ENCODE assay signal across 9 mouse cellular contexts in genomic region chr12:102261933-102262396, GRCm38 (mm10). TPM values are rescaled to one million over a fixed set of nuclear protein-coding genes. Genes with fewer than 3 reads are reported as not detected.
DNase-seq lines count a peak whose midpoint lies in the region; ATAC-seq and TF ChIP-seq lines count a peak whose summit lies in the region.
"Had no signal": no experiment of that assay in that cellular context is flagged by ENCODE, and none has a peak within 500 bp of the region (broad histone marks: within the 10 kb centered on the region; RNA-seq: fewer than 3 reads in every experiment).

No protein-coding gene starts in this region.

- ATAC-seq in intestine, embryonic 14.5 days (replicated peaks; ENCODE audit: low FRiP score, low TSS enrichment, low read depth): 0 out of 2 replicates have a peak, but pooled peaks have one; percentile 50
- peak; percentile 78 for ATAC-seq in limb, embryonic 14.5 days (ENCODE audit: low FRiP score, low read depth)
- ATAC-seq in forebrain, embryonic 13.5 days: no peak
- ATAC-seq: midbrain, embryonic 16.5 days had no signal

- H3K9me3 ChIP-seq in intestine, embryonic 14.5 days (ENCODE audit: control insufficient read depth, low read length): no peaks in the 10 kb centered on the region
- H3K9me3 ChIP-seq in limb, embryonic 14.5 days (ENCODE audit: control insufficient read depth, low read length): no peaks in the 10 kb centered on the region
- H3K9me3 ChIP-seq in forebrain, embryonic 13.5 days (replicated peaks): no peaks in the 10 kb centered on the region

- DNase-seq in lung, adult 18-20 months: peak; percentile 44 to 60
- DNase-seq in lung, postnatal 10 days: no peak
- DNase-seq in intestine, embryonic 14.5 days (ENCODE audit: low spot score): no peak
- DNase-seq in limb, embryonic 14.5 days (ENCODE audit: low spot score): peak; percentile 55
- DNase-seq in testis, postnatal 14 days (ENCODE audit: low spot score): no peak
- no peak for DNase-seq in adrenal gland, adult 18-20 months (ENCODE audit: low spot score in 2 of 2)
- DNase-seq: right cerebral cortex, adult 18-20 months had no signal

- peaks cover 12% of the 10 kb centered on the region for H3K4me1 ChIP-seq in intestine, embryonic 14.5 days (replicated peaks; ENCODE audit: control insufficient read depth, insufficient read depth, low read length)
- H3K4me1 ChIP-seq in limb, embryonic 14.5 days (ENCODE audit: control insufficient read depth, insufficient read depth, low read length): peaks cover 28% of the 10 kb centered on the region
- no peaks in the 10 kb centered on the region for H3K4me1 ChIP-seq in forebrain, embryonic 13.5 days

- H3K4me3 ChIP-seq in intestine, embryonic 14.5 days (ENCODE audit: low read depth, low read length): no peak overlapping the region
- no peak overlapping the region for H3K4me3 ChIP-seq in limb, embryonic 14.5 days (replicated peaks; ENCODE audit: low read length)
- no peak overlapping the region for H3K4me3 ChIP-seq in forebrain, embryonic 13.5 days

- H3K36me3 ChIP-seq in intestine, embryonic 14.5 days (ENCODE audit: control insufficient read depth, insufficient read depth, low read length): no peaks in the 10 kb centered on the region
- no peaks in the 10 kb centered on the region for H3K36me3 ChIP-seq in limb, embryonic 14.5 days (ENCODE audit: control insufficient read depth, insufficient read depth, low read length)
- H3K36me3 ChIP-seq in forebrain, embryonic 13.5 days (ENCODE audit: poor library complexity, severe bottlenecking): no peaks in the 10 kb centered on the region

- peak overlapping the region; percentile 27; the same call in 1 of the 2 replicates for H3K27ac ChIP-seq in intestine, embryonic 14.5 days (ENCODE audit: low read depth)
- H3K27ac ChIP-seq in limb, embryonic 14.5 days (replicated peaks; ENCODE audit: low read depth, low read length): peak overlapping the region; percentile 38; the same call in 1 of the 2 replicates
- H3K27ac ChIP-seq in forebrain, embryonic 13.5 days: no peak overlapping the region

- no peak for TF ChIP-seq POLR2A in limb, embryonic 14.5 days (IDR thresholded peaks at IDR 0.05; ENCODE audit: borderline replicate concordance, extremely low read depth, insufficient read depth, insufficient read length)

- 23% methylated on average over 8 of the region's 8 CpGs for WGBS in intestine, embryonic 14.5 days
- 13% methylated on average over 8 of the region's 8 CpGs for WGBS in limb, embryonic 14.5 days
- WGBS in forebrain, embryonic 13.5 days: 74% methylated on average over 8 of the region's 8 CpGs

- no peak overlapping the region for H3K4me2 ChIP-seq in intestine, embryonic 14.5 days (ENCODE audit: low read length)
- H3K4me2 ChIP-seq in limb, embryonic 14.5 days (replicated peaks; ENCODE audit: low read depth, low read length, severe bottlenecking): no peak overlapping the region
- no peak overlapping the region for H3K4me2 ChIP-seq in forebrain, embryonic 13.5 days

- H3K27me3 ChIP-seq in intestine, embryonic 14.5 days (replicated peaks; ENCODE audit: control insufficient read depth, insufficient read depth, low read length): no peaks in the 10 kb centered on the region
- H3K27me3 ChIP-seq in limb, embryonic 14.5 days (ENCODE audit: control insufficient read depth, insufficient read depth, low read length): no peaks in the 10 kb centered on the region
- H3K27me3 ChIP-seq in forebrain, embryonic 13.5 days: no peaks in the 10 kb centered on the region

- no peak overlapping the region for H3K9ac ChIP-seq in intestine, embryonic 14.5 days (ENCODE audit: low read length)
- H3K9ac ChIP-seq in limb, embryonic 14.5 days (ENCODE audit: low read depth, low read length, severe bottlenecking): no peak overlapping the region
- H3K9ac ChIP-seq in forebrain, embryonic 13.5 days: no peak overlapping the region

RNA-seq across cellular contexts. Expression of gene Rin3, which starts 20.9 kb away (rescaled TPM):
- 13.4 and 14.6 TPM in 2 replicates for polyA plus RNA-seq in intestine, embryonic 14.5 days (2014; fragmentation: Nextera tagmentation; extraction: Ambion mirVana)
- polyA plus RNA-seq in limb, embryonic 14.5 days (2012; rRNA removed): 10.0 and 11.9 TPM in 2 replicates
- polyA plus RNA-seq in limb, embryonic 14.5 days (2014; fragmentation: Nextera tagmentation; extraction: Ambion mirVana): 9.4 and 10.8 TPM in 2 replicates
- total RNA-seq in adrenal gland, adult 18-20 months (2021): 10 to 100 TPM; 16.4 to 20.7 TPM
- 2.0 TPM in 2 replicates for polyA plus RNA-seq in forebrain, embryonic 13.5 days (2015; fragmentation: Nextera tagmentation; extraction: Ambion mirVana)

Comparison
In these comparisons a context has a peak if more than half of its experiments do, and no peak if none do; other contexts are left out.
1. DNase-seq: peak in lung, adult 18-20 months (2 of 2) and limb, embryonic 14.5 days (single experiment); none in lung, postnatal 10 days (single experiment), intestine, embryonic 14.5 days (single experiment), testis, postnatal 14 days (single experiment) and adrenal gland, adult 18-20 months (0 of 2).